Mouse (Mus musculus) cortical plate, adult 2 months (tissue): ENCODE results near the gene Igtp.

ENCODE experiments used
- CTCF ChIP-seq: fragments of 200-500 bp; IDR thresholded peaks from 2 replicates; pipeline ENCODE4 v1.5.1; 2011; ENCODE audit warnings: mild to moderate bottlenecking, control low read depth, low read length; ENCODE audit not compliant: insufficient read depth; ENCODE audit errors: extremely low read depth
- POLR2A ChIP-seq: fragments of 200-500 bp; IDR thresholded peaks from 2 replicates; pipeline ENCODE4 v1.6.1; 2011; ENCODE audit warnings: mild to moderate bottlenecking, low read length, control low read depth; ENCODE audit not compliant: insufficient read depth; ENCODE audit errors: extremely low read depth

DNA sequence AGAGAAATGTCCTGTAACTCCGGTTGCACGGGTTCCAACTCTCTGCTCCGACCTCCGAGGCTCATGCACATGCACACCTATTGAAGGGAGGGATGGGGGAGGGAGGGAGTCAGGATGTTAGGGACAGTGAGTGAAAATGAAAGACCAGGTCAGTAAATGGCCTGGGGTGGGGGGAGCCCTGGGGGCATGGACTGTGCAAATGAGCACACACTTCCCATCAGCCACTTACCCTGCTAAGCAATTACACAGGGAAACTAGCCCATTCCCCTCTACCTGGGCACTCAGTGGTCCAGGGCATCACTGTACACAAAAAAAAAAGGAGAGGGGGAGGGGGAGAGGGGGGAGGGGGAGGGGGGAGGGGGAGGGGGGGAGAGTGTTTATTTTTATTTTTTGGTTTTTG is 693 bp upstream of the Igtp start:
- TF ChIP-seq CTCF = no peak
- no peak for TF ChIP-seq POLR2A
